ENCODE assay signal across 9 mouse cellular contexts in the genomic region with DNA sequence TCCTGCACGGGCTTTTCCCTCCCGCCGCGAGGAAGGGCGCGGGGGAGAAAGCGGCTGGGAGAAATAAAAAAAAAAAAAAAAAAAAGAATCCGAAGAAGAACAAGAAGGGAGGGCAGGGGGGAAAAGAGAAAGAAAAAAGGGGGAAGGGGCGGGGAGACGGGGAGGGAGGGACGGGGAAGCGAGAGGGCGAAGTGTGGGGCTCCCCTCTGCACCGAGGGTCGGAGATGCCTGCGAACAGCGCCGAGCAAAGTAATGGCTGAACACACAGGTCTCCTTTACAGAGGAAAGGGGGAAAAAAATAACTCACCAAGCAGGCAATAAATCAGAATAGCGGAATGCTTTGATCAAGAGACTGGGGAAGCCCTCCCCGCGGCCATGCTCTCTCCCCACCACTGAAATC. TPM values are rescaled to one million over a fixed set of nuclear protein-coding genes. Genes with fewer than 3 reads are reported as not detected.
DNase-seq lines count a peak whose midpoint lies in the region; ATAC-seq and TF ChIP-seq lines count a peak whose summit lies in the region.
"Had no signal": no experiment of that assay in that cellular context is flagged by ENCODE, and none has a peak within 500 bp of the region (broad histone marks: within the 10 kb centered on the region; RNA-seq: fewer than 3 reads in every experiment).

No protein-coding gene starts in this region.

- DNase-seq in heart, adult 2 months: peak; percentile 6 to 26
- DNase-seq in heart, adult 9 months (ENCODE audit: low spot score in 2 of 2): no peak
- DNase-seq in thymus, postnatal 4 days: peak; percentile 21
- no peak for DNase-seq in thymus, postnatal 36 days
- peak; percentile 5 for DNase-seq in lung, postnatal 10 days

- peaks cover 2% of the 10 kb centered on the region; the same call in 1 of the 2 replicates for H3K79me2 ChIP-seq in heart, adult 2 months (replicated peaks; ENCODE audit: control insufficient read depth, insufficient read depth, low read length)

- TF ChIP-seq EP300 in heart, adult 2 months (IDR thresholded peaks at IDR 0.05; ENCODE audit: insufficient read depth, low read depth, low read length): no peak

- H3K36me3 ChIP-seq in heart, adult 2 months (ENCODE audit: control insufficient read depth, insufficient read depth, low read length): no peaks in the 10 kb centered on the region
- H3K36me3 ChIP-seq in hindbrain, embryonic 12.5 days: no peaks in the 10 kb centered on the region

- no peaks in the 10 kb centered on the region for H3K9me3 ChIP-seq in hindbrain, embryonic 12.5 days (replicated peaks)

- peak overlapping the region; percentile 76 for H3K4me2 ChIP-seq in hindbrain, embryonic 12.5 days (replicated peaks)

- intact Hi-C loops in heart, adult 2 months (cut with DNase I): loop anchor here (2.0 to 5.0 kb wide), 4 partner anchors 55 to 310 kb away; no protein-coding TSS in a partner anchor

- WGBS in heart, adult 2 months: under 1% methylated on average over 15 of the region's 21 CpGs
- WGBS in hindbrain, embryonic 12.5 days: 2% methylated on average over 12 of the region's 21 CpGs

- peak overlapping the region; percentile 67 for H3K4me3 ChIP-seq in heart, adult 2 months
- H3K4me3 ChIP-seq in hindbrain, embryonic 12.5 days: peak overlapping the region; percentile 88

- peak overlapping the region; percentile 73 for H3K9ac ChIP-seq in heart, adult 2 months (ENCODE audit: low read depth, low read length)
- peak overlapping the region; percentile 93 for H3K9ac ChIP-seq in hindbrain, embryonic 12.5 days

- H3K4me1 ChIP-seq in heart, adult 2 months (ENCODE audit: control insufficient read depth, insufficient read depth, low read length): no peaks in the 10 kb centered on the region; the same call in 1 of the 2 replicates
- peaks cover 28% of the 10 kb centered on the region for H3K4me1 ChIP-seq in hindbrain, embryonic 12.5 days

- no peak for TF ChIP-seq CTCF in heart, adult 2 months (IDR thresholded peaks at IDR 0.05)

- TF ChIP-seq POLR2A in heart, adult 2 months (IDR thresholded peaks at IDR 0.05; ENCODE audit: insufficient read depth, low read depth, low read length): no peak

- no peak for ATAC-seq in hindbrain, embryonic 12.5 days (ENCODE audit: low FRiP score)
- ATAC-seq in activated CD4-positive, CD25-positive, alpha-beta regulatory T cell, adult 4 months: no peak
- no peak for ATAC-seq in monocyte, adult 5-6 weeks (replicated peaks; ENCODE audit: insufficient number of reproducible peaks, low FRiP score, low TSS enrichment, poor library complexity, severe bottlenecking)

- no peaks in the 10 kb centered on the region for H3K27me3 ChIP-seq in heart, adult 2 months (ENCODE audit: control insufficient read depth, insufficient read depth, low read length)
- no peaks in the 10 kb centered on the region; the same call in 1 of the 2 replicates for H3K27me3 ChIP-seq in hindbrain, embryonic 12.5 days

- H3K27ac ChIP-seq in heart, adult 2 months: peak overlapping the region; percentile 70; the same call in 1 of the 2 replicates
- peak overlapping the region; percentile 95 for H3K27ac ChIP-seq in hindbrain, embryonic 12.5 days

RNA-seq across cellular contexts. Expression of gene Auts2, which starts 1.2 kb away (rescaled TPM):
- total RNA-seq in heart, adult 2 months (2021): 10 to 100 TPM; 28.1 to 35.7 TPM
- 16.9 and 18.2 TPM in 2 replicates for polyA plus RNA-seq in heart, adult 2 months (2012; rRNA removed)
- 90.6 and 96.2 TPM in 2 replicates for polyA plus RNA-seq in hindbrain, embryonic 12.5 days (2016; fragmentation: Nextera tagmentation; extraction: Ambion mirVana)
- under 1 TPM in 1 of 2 experiments, not detected in 1; 0.26 TPM for polyA plus RNA-seq in activated CD4-positive, CD25-positive, alpha-beta regulatory T cell, adult 4 months (2017; shearing (Covaris generic))
- not detected in 3 replicates for total RNA-seq in monocyte, adult 5-6 weeks (2017)
- total RNA-seq: MEL had no signal

Comparison
In these comparisons a context has a peak if more than half of its experiments do, and no peak if none do; other contexts are left out.
1. DNase-seq: peak in heart, adult 2 months (2 of 2), thymus, postnatal 4 days (single experiment) and lung, postnatal 10 days (single experiment); none in heart, adult 9 months (0 of 2) and thymus, postnatal 36 days (0 of 2).
2. RNA of gene Auts2, which starts 1.2 kb away (polyA plus RNA-seq): 90.6 to 96.2 TPM in hindbrain, embryonic 12.5 days and 16.9 to 18.2 TPM in heart, adult 2 months; 0.26 TPM in activated CD4-positive, CD25-positive, alpha-beta regulatory T cell, adult 4 months; every median in the first group is over 10 times any median in the second.